Mouse (Mus musculus): Measurements from ENCODE around the gene Nars2. TPM values are rescaled to one million over a fixed set of nuclear protein-coding genes. Genes with fewer than 3 reads are reported as not detected.

Gene Nars2
- polyA plus RNA-seq, 1 experiment from 2014 or later = 21.0 TPM

GRCm38 (mm10) chr7:97041868-97042449, 90.7 kb downstream of the Nars2 start:
- no peaks in the 10 kb centered on the region for H3K27me3 ChIP-seq (ENCODE audit: insufficient read depth, low read length)
- no peak for TF ChIP-seq CTCF (IDR thresholded peaks at IDR 0.05; ENCODE audit: low read depth)
- H3K9me3 ChIP-seq (replicated peaks; ENCODE audit: low read length) = no peaks in the 10 kb centered on the region
- ATAC-seq (replicated peaks; ENCODE audit: low FRiP score, low read depth) (no peak), DNase-seq (ENCODE audit: low spot score) (no peak)
- H3K9ac ChIP-seq (ENCODE audit: low read depth, low read length) = no peak overlapping the region
- H3K36me3 ChIP-seq (ENCODE audit: insufficient read depth, low read length) = no peaks in the 10 kb centered on the region
- H3K4me2 ChIP-seq (ENCODE audit: low read length) = no peak overlapping the region
- no peak overlapping the region for H3K27ac ChIP-seq
- H3K4me3 ChIP-seq (replicated peaks; ENCODE audit: low read depth, low read length) = no peak overlapping the region
- 71% methylated on average over 6 of the region's 6 CpGs for WGBS
- H3K4me1 ChIP-seq (replicated peaks; ENCODE audit: insufficient read depth, low read length) = no peaks in the 10 kb centered on the region

DNA sequence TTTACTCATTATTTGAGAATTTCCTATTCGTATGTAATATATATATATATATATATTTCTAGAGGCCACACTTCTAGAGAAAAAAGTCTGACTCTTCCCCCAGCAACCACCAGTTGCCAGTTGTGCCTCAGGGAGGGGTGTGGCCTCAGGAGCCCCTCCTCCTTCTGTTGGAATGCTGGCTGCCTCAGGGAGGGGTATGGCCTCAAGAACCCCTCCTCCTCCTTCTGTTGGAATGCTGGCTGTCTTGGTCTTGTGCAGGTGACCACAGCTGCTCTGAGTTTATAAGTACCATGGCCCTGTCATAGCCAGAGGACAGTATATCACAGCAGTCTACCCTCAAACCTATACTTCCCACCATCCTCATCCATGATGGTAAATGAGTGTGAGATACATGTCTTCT, 91.7 kb downstream of the Nars2 start:
- Histone ChIP-seq H3K9ac (ENCODE audit: low read depth, low read length) (no peak overlapping the region), H3K4me1 (replicated peaks; ENCODE audit: insufficient read depth, low read length) (no peaks in the 10 kb centered on the region), H3K4me3 (replicated peaks; ENCODE audit: low read depth, low read length) (no peak overlapping the region), H3K4me2 (ENCODE audit: low read length) (no peak overlapping the region), H3K27ac (no peak overlapping the region), H3K36me3 (ENCODE audit: insufficient read depth, low read length) (no peaks in the 10 kb centered on the region), H3K27me3 (ENCODE audit: insufficient read depth, low read length) (no peaks in the 10 kb centered on the region), H3K9me3 (replicated peaks; ENCODE audit: low read length) (no peaks in the 10 kb centered on the region)
- DNase-seq (ENCODE audit: low spot score) (no peak), ATAC-seq (replicated peaks; ENCODE audit: low FRiP score, low read depth) (peak; percentile 63; the same call in 1 of the 2 replicates)
- WGBS = 96% methylated on average over 1 of the region's 1 CpGs
- TF ChIP-seq CTCF (IDR thresholded peaks at IDR 0.05; ENCODE audit: low read depth) = no peak

- ATAC-seq (replicated peaks; ENCODE audit: low FRiP score, low read depth) = no peak
- WGBS = 85% methylated on average over 2 of the region's 2 CpGs
These were observed 109.7 kb downstream of the Nars2 start for GRCm38 (mm10) chr7:97060966-97061365.

DNA sequence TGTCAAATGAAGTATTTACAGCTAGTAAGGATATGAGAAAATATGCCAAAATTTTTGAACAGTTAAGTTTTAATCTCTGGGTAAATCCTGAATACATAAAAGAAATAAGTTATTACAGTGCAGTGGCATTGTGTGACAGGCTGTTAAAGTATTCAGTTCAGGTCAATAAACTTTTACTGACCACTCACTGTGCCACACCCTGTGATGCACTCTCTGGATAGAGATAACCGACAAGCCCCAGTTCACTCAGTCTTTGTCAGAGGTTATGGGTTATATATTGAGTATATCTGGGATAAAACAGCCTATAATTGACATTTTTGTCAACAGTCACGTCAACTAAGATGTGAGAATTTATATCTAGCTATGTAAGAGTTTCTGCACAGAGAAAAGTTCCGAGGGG, 120.2 kb downstream of the Nars2 start:
- Histone ChIP-seq H3K27me3 (ENCODE audit: insufficient read depth, low read length) (no peaks in the 10 kb centered on the region), H3K27ac (no peak overlapping the region), H3K4me2 (ENCODE audit: low read length) (no peak overlapping the region), H3K4me1 (replicated peaks; ENCODE audit: insufficient read depth, low read length) (no peaks in the 10 kb centered on the region), H3K9me3 (replicated peaks; ENCODE audit: low read length) (no peaks in the 10 kb centered on the region), H3K36me3 (ENCODE audit: insufficient read depth, low read length) (no peaks in the 10 kb centered on the region), H3K4me3 (replicated peaks; ENCODE audit: low read depth, low read length) (no peak overlapping the region), H3K9ac (ENCODE audit: low read depth, low read length) (no peak overlapping the region)
- TF ChIP-seq CTCF (IDR thresholded peaks at IDR 0.05; ENCODE audit: low read depth) = no peak
- DNase-seq (ENCODE audit: low spot score) = no peak
- WGBS = 48% methylated on average over 3 of the region's 3 CpGs
- ATAC-seq (replicated peaks; ENCODE audit: low FRiP score, low read depth) = no peak

More at GRCm38 (mm10) chr7:97060966-97061365, 109.7 kb downstream of the Nars2 start:
- Histone ChIP-seq H3K9me3 (replicated peaks; ENCODE audit: low read length) (no peaks in the 10 kb centered on the region), H3K27me3 (ENCODE audit: insufficient read depth, low read length) (no peaks in the 10 kb centered on the region), H3K9ac (ENCODE audit: low read depth, low read length) (no peak overlapping the region), H3K4me2 (ENCODE audit: low read length) (no peak overlapping the region), H3K36me3 (ENCODE audit: insufficient read depth, low read length) (0 out of 2 replicates have a peak, but pooled peaks cover 3% of the 10 kb centered on the region), H3K4me3 (replicated peaks; ENCODE audit: low read depth, low read length) (no peak overlapping the region), H3K27ac (no peak overlapping the region), H3K4me1 (replicated peaks; ENCODE audit: insufficient read depth, low read length) (no peaks in the 10 kb centered on the region)
- no peak for TF ChIP-seq CTCF (IDR thresholded peaks at IDR 0.05; ENCODE audit: low read depth)
- DNase-seq (ENCODE audit: low spot score) = no peak

- Histone ChIP-seq H3K9ac (ENCODE audit: low read depth, low read length) (no peak overlapping the region), H3K9me3 (replicated peaks; ENCODE audit: low read length) (no peaks in the 10 kb centered on the region), H3K4me1 (replicated peaks; ENCODE audit: insufficient read depth, low read length) (no peaks in the 10 kb centered on the region), H3K27ac (no peak overlapping the region), H3K27me3 (ENCODE audit: insufficient read depth, low read length) (no peaks in the 10 kb centered on the region), H3K36me3 (ENCODE audit: insufficient read depth, low read length) (no peaks in the 10 kb centered on the region), H3K4me3 (replicated peaks; ENCODE audit: low read depth, low read length) (no peak overlapping the region), H3K4me2 (ENCODE audit: low read length) (no peak overlapping the region)
- DNase-seq (ENCODE audit: low spot score) (no peak), ATAC-seq (replicated peaks; ENCODE audit: low FRiP score, low read depth) (no peak)
- 69% methylated on average over 5 of the region's 5 CpGs for WGBS
- TF ChIP-seq CTCF (IDR thresholded peaks at IDR 0.05; ENCODE audit: low read depth) = no peak
These were observed 120.8 kb downstream of the Nars2 start for GRCm38 (mm10) chr7:97072061-97072460.

DNA sequence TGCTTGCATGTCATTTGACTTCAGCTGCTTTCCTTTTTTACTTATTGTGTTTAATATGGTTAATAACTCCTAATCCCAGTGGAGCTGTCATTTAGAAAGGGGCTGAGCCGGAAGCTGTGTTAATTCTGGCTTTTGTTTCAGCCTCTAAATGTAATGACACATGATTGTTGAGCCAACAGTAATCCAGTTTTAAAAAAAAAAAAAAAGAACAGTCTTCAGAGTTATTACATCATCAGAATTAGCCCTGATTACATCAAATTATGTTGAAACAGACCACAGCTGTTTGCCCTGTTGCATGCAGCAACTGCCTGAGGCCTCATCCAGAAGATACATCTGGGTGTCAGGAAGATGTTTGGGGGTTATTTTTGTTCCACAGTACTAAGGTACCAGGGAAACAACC, 123.7 kb downstream of the Nars2 start:
- WGBS = 68% methylated on average over 1 of the region's 1 CpGs
- Histone ChIP-seq H3K4me2 (ENCODE audit: low read length) (no peak overlapping the region), H3K4me1 (replicated peaks; ENCODE audit: insufficient read depth, low read length) (no peaks in the 10 kb centered on the region; the same call in 1 of the 2 replicates), H3K36me3 (ENCODE audit: insufficient read depth, low read length) (no peaks in the 10 kb centered on the region), H3K27me3 (ENCODE audit: insufficient read depth, low read length) (no peaks in the 10 kb centered on the region), H3K9ac (ENCODE audit: low read depth, low read length) (no peak overlapping the region), H3K4me3 (replicated peaks; ENCODE audit: low read depth, low read length) (no peak overlapping the region), H3K9me3 (replicated peaks; ENCODE audit: low read length) (no peaks in the 10 kb centered on the region), H3K27ac (no peak overlapping the region)
- TF ChIP-seq CTCF (IDR thresholded peaks at IDR 0.05; ENCODE audit: low read depth) = no peak
- DNase-seq (ENCODE audit: low spot score) (no peak), ATAC-seq (replicated peaks; ENCODE audit: low FRiP score, low read depth) (no peak)

DNA sequence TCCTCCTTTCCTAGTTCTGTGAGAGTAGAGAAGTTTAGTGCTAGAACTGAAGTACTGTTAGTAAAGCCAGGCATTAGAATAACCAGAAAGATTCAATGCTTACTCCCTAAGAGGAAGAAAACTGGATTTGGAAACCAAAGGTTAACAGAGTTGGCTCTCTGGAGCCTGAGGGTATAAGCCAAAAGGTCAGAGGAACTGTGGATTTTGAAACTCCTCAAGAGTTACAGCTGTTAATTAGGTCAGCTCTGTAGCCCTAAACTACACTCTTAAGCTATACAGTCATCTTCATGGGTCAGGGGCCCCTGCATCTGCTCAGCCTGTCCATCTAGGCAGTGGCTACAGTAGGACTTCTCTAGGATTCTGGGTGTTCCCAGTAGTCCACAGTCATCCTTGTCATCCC, 125.7 kb downstream of the Nars2 start:
- Histone ChIP-seq H3K4me1 (replicated peaks; ENCODE audit: insufficient read depth, low read length) (peaks cover 4% of the 10 kb centered on the region; the same call in 1 of the 2 replicates), H3K9ac (ENCODE audit: low read depth, low read length) (no peak overlapping the region), H3K4me2 (ENCODE audit: low read length) (no peak overlapping the region), H3K36me3 (ENCODE audit: insufficient read depth, low read length) (no peaks in the 10 kb centered on the region), H3K27ac (peak overlapping the region; percentile 11; the same call in 1 of the 2 replicates), H3K9me3 (replicated peaks; ENCODE audit: low read length) (no peaks in the 10 kb centered on the region), H3K4me3 (replicated peaks; ENCODE audit: low read depth, low read length) (no peak overlapping the region), H3K27me3 (ENCODE audit: insufficient read depth, low read length) (no peaks in the 10 kb centered on the region)
- ATAC-seq (replicated peaks; ENCODE audit: low FRiP score, low read depth) (no peak), DNase-seq (ENCODE audit: low spot score) (no peak)
- no peak for TF ChIP-seq CTCF (IDR thresholded peaks at IDR 0.05; ENCODE audit: low read depth)
